Mouse (Mus musculus): ENCODE results near the gene Gyg.
"Not testable (repeated sequence)": the region's sequence is repeated elsewhere in the genome, so short reads cannot be mapped to it uniquely, and the experiment has no call there.

Gyg gene

DNA sequence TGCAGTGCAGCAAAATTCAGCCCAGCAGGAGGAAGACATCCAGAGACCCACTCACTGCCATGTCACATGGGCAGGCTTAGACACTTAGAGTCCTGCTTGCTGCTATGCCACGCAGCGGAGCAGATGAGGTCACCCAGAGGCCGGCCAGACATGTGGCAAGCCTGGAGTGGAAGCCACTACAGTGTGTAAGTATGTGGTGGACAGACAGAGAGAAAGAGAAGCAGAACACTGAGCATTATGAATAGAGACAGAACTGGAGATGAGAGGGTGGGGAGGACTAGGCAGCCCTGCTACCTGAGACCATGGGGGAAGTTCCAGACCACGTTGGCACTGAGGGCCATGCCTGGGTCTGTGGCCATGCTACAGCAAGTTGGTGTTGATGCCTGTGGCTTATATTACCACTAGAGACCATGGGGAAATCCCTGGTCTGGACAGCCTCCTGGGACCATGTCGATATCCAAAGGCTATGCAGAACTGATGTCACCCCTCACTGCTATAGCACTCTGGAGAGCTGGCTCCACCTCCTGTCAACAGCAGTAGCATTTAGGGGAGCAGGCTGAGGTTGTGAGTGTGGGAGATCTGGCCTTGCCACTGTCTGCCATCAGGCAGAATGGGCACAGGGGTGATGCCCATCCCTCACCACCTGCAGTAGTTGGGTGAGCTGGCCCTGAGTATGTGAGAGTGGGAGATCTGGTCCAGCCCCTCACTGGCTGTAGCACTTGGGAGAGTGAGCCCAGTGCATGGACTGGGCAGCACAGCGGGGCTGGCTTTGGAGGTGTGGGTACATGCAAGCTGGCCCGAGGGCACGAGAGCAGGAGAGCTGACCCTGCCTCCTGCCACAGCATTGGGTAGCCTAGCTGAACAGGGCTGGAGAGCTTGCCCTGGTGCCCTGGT is 24.4 kb downstream of the Gyg start:
- no peak for DNase-seq (ENCODE audit: low spot score)

GRCm38 (mm10) chr3:20129491-20129890 is 25.6 kb downstream of the Gyg start:
- DNase-seq (ENCODE audit: low spot score): no peak

GRCm38 (mm10) chr3:20127047-20127595 is 28.0 kb downstream of the Gyg start:
- no peak for DNase-seq (ENCODE audit: low spot score)

DNA sequence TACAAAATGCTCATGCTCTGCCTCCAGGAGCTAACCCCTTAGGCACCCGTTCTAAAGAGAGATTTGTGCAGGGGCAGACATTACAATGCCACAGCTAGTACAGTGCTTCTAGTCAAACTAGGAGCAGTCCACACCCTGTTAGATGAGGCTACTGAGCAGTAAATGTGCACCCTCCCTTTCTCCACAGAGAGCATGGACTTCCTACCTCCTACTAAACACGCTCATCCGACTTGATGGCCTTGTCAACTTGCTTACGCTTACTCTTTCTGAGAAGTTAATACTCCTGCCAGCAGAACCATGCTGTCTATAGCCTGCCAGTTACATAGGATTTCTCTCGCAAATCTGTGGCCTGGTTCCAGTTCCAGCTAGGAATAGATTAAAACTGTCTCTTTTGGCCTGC is 29.5 kb downstream of the Gyg start:
- DNase-seq (ENCODE audit: low spot score): no peak

GRCm38 (mm10) chr3:20121582-20121981 is 33.5 kb downstream of the Gyg start:
- DNase-seq (ENCODE audit: low spot score): not testable (repeated sequence)

GRCm38 (mm10) chr3:20119686-20120244 is 35.4 kb downstream of the Gyg start:
- no peak for DNase-seq (ENCODE audit: low spot score)

DNA sequence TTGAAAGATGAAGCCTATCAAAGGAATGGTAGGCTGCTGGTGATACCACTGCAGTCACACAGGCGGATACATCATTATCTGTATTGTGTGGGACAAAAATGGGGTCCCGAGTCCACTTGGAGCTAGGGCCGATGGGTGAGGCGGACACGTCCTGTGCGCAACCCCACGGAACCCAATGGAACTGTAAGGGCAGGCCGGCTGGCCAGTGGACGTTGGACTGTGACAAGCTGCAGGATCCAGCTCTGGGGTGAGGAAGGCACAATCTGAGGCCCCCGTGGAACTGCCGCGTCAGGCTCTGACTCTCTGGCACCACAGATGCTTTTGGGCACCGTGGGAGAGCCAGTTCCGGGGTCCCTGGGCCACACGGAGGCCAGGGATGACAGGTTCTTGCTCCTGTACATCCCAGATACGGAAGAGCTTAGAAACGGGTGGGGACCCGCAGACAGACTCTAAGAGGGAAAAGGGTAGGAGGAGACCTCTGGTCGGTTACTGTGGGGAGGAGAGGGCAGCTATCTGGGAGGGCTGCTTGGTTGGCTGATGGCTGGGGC is 36.0 kb downstream of the Gyg start:
- DNase-seq (ENCODE audit: low spot score): no peak

- DNase-seq (ENCODE audit: low spot score): no peak
Observed at GRCm38 (mm10) chr3:20111913-20112312, 43.2 kb downstream of the Gyg start.

GRCm38 (mm10) chr3:20108881-20109280 is 46.2 kb downstream of the Gyg start:
- DNase-seq (ENCODE audit: low spot score): no peak

GRCm38 (mm10) chr3:20104776-20105175 is 50.3 kb downstream of the Gyg start:
- DNase-seq (ENCODE audit: low spot score): no peak

DNA sequence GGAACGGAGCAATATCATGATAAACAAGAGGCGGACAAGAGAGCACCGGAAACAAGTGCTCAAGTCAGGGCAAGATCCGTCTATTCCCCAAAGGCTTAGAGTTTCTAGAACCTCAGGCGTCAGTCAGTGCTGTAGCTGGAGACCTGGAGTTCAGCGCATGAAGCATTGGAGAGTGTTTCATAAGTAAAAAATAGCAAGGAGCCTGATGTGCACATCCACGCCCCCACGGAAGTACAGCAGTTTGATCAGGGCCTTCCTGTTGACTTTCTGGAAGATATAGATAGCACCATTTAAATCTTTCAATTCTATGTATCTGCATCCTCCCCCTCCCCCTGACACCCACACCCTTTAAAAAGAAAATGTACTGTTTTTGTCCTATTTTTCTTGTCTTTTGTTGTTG is 50.8 kb downstream of the Gyg start:
- no peak for DNase-seq (ENCODE audit: low spot score)

DNA sequence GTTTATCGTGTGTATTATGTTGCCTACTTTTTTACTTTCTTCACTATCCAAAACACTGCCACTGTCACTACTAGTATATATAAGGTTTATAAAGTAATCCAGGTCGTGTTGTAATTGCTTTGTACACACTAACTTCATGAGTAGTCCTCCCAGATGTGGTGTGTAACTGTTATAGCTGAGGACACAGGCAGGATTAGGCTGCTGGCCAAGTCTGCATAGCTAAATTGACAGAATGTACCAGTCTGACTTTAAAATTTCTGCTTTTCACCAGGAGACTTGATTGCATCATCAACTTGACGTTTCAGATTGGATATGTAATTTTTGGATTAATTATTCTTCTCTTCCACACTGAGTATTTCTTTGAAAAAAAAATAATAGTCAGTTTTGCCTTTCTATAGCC is 51.3 kb downstream of the Gyg start:
- DNase-seq (ENCODE audit: low spot score): no peak

DNA sequence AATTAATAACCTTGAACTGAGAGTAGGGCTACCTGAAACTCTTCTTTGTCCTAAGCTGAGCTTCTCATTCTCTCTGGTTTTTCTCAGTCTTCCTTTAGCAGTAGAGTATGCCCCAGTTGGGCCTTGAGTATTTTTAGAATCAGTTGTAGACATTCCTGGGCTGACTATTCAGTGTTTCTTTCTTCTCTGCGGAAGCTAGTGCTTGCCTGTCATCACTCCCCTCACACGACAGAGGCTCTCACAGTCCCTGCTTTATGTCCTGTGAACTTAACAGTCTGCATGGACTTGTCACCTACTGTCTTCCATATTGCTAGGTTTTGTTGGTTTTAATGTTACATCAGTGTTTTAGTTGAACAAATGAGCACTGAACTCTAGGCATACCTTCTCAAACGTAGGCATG is 73.0 kb downstream of the Gyg start:
- DNase-seq (ENCODE audit: low spot score): no peak

- DNase-seq (ENCODE audit: low spot score): no peak
Observed at GRCm38 (mm10) chr3:20076145-20077053, 78.7 kb downstream of the Gyg start.

All from ovary, postnatal 10 days (tissue).